Mouse (Mus musculus) layer of hippocampus, adult 11-12 months (tissue): ENCODE results near the gene Gm28539.

ENCODE experiments used
- DNase-seq: peaks from one replicate; pipeline ENCODE4 v3.0.0; 2022; ENCODE audit warnings: low spot score

Gene Gm28539

DNA sequence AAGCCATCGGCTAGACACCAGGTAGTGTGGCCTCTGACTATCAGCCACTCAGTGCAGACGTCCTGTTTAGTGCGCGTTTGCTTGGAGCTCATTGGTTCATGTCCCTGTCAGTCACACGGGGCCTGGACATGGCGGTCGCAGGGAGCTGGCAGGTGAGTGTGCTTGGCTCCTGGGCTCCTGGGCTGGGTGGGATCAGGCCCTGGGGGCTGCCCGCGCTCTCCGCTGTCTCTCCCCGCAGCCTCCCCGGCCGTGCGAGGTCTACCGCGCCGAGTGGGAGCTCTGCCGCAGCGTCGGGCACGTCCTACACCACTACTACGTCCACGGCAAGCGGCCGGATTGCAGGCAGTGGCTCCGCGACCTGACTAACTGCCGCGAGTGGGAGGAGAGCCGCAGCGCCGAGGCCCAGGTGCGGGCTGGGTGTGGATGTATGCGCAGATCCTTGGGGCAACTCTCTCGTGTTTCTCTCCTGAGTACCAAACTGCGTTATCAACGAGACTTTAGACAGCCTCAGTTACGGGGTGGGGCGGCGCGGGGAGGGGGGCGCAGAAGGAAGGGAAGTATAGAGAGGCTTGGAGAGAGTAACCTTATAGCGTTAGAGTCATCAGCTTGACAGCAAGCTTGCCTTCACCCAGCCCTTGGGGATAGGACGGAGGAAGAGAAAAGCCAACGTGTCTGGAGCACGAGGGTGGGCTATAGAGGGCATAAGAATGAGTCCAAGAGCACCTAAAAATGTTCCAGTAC, at the start of gene Gm28539, which contains the start of gene 2510002D24Rik:
Gene Gm28539 (plus strand): TSS at position 117 of the 741 bp plus-strand sequence.
Gene 2510002D24Rik (plus strand): TSS at position 111 of the 741 bp plus-strand sequence.
- DNase-seq = peak; percentile 95

GRCm38 (mm10) chr16:18786652-18787051, 49.7 kb upstream of the Gm28539 start:
- DNase-seq = no peak

GRCm38 (mm10) chr16:18788627-18789406, 47.6 kb upstream of the Gm28539 start:
- no peak for DNase-seq

DNA sequence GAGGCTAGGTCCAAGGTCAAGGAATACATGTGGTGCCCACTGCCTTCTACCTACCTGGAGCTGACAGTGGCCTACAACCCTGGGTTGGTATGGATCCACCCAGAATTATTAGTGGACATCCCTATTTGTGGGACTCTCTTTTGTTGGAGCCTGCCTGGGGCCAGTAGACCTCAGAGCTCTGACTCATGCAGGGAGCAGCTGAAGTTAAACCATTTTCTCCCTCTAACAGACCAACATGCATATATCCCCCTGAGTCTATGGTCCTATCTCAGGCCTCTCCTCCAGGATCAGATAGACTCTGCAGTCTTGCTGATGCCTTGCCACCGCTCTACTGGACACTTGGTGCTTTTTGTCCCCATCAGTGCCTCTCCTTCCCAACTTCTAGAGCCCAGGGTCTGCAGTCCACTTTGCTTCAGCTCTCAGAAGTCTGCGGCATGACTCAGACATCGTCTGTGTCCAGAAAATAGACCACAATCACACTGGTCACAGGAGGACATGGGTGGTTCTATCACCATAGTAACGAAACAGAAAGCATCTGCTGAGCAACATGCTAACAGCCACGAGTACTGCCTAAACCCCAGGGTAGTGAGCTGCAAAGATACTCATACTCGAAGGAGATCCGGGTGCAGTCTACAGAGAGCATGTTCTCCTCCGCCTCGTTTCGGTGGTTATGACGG, 41.0 kb upstream of the Gm28539 start:
- DNase-seq = no peak

- no peak for DNase-seq
These were observed 39.7 kb upstream of the Gm28539 start for GRCm38 (mm10) chr16:18796645-18797044.

DNA sequence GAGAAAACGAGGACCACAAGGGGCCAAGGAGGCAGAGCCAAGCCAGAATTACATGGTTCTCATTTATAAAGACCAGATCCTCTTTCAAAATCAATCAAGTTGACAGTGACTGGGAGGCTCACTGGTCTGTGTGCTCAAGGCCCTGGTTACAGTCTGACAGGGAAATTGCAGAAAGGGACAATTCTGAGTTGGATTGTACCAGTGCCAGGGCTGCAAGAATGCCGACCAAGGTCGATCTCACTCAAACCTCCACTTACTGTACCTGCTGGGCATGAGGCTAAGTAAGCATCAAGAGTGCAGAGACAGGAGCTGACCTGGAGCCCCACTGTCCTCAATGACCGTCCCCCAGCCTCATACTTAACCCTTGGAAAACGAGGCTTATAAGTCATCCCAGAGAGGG, 38.2 kb upstream of the Gm28539 start:
- DNase-seq = no peak

GRCm38 (mm10) chr16:18798841-18799240, 37.5 kb upstream of the Gm28539 start:
- peak; percentile 70 for DNase-seq

- no peak for DNase-seq
These were observed 30.6 kb upstream of the Gm28539 start for GRCm38 (mm10) chr16:18805746-18806145.

DNA sequence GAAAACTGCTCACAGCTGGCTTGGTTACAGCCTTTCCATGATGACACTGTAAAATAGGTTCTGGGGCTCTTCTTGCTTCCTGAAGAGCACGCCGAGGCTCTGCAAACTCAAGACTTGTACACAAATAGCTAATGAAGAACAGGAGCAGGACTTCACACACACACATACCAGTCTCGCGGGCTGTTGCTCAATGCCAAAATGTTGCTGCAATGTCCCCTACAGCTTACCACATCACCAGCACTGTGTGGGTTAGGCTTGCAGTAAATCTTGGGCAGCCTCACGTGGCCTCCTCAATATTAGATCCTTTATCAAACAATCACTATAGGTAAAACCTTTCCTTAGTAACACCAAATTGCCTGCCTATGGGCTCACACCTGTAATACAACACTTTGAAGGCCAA, 27.4 kb upstream of the Gm28539 start:
- DNase-seq = no peak

DNA sequence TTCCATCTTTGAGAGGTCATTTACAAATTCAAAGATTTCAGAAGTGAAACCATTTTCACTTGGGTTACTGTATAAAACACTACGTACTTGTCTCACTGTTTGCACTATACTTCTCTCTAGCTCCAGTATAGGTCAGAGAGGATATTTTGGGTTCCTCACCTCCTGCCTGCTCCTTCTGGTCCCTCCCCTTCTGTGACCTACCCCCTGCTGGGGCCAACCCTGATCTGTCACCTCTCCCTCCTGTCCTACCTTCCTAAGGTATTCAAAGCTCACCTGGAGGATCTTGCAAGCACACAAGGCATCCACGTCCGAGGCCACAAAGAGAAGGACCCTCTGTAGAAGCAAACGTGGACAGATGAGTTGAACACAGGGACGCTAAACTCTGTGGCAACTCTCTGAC, 25.4 kb upstream of the Gm28539 start:
- DNase-seq = no peak

DNA sequence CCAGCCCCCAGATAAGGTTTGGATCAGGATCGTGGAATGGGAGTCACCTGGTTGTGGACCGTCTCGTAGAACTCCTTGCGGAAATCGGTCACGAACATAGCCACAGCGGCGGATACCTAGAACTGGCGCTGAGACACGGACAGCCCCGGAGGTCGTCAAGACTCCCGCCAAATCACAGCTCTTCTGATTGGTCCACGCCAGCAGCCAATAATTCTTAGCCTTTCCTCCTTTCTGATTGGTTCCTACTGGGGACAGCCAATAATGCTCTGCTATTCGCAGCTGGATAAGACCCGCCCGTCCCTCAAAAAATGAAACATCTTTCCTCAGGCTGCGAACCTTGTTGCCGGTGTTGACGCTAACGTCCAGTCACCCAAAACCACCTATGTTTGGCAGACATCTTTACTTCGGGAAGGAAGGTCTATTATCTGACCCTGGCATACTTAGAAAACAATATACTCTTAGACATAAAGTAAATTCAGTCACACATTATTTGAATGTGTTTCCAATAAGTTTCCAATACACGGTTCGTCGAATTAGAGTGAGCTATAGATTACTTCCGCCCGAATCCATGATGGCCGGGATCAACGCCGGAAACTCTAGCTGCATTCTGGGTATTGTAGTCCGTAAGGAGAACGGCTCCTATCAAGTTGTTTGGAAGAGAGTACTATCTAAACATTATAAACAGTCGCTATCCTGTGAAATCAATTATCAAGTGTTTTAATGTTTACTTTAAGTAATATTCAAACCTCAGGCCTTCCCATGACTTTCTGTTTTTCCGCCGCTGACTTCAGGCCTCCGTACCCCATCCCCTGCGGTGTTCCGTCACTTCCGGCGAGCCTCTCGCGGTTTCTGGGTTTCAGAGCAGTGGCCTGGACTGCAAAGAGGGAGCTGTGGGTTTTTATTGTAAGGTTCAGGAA, 24.7 kb upstream of the Gm28539 start, which contains the start of the genes Ufd1 and Cdc45:
Gene Ufd1 (plus strand): TSS at position 312 of the 917 bp plus-strand sequence.
Gene Cdc45 (minus strand): TSS at position 520 of the 917 bp plus-strand sequence.
- peak; percentile 89 for DNase-seq

- no peak for DNase-seq
These were observed 23.9 kb upstream of the Gm28539 start for GRCm38 (mm10) chr16:18812385-18812910.

GRCm38 (mm10) chr16:18822356-18822755, 14.0 kb upstream of the Gm28539 start:
- DNase-seq = no peak

DNA sequence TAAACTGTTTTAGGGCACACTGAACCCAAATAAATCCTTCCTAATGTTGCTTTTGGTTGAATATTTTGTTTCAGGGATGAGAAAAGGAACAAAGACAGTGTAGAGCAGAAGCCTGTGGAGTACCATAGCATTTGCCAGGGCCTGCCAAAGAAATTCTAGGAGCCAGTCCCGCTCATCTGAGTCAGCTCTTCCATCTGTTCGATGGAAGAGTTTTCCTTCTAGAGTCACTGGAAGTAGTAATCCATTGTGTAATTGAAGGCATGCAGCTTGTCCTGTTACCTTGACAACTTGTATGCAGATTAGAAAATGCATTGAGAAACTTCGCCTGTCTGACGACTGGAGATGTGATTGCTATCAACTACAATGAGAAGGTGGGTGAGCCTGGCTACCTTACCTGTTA, 13.5 kb upstream of the Gm28539 start:
- DNase-seq = peak; percentile 48

DNA sequence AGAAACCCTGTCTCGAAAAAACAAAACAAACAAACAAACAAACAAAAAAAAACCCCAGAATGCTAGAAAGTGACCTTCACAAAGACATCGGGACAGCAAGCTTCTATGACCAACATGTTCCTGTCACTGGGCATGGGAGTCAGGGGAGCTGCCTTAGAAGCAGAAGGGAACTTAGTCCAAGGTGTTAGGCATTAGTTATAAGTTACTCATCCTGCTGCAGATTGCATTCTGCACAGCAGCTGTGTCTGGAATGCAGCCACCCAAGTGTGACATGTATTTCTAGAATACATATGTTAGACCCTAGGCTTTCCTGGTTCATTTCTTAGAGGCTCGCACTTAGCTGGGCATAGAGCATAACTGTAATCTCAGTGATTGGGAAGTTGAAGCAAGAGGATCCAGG, 7.8 kb upstream of the Gm28539 start:
- no peak for DNase-seq

GRCm38 (mm10) chr16:18829102-18829501, 7.3 kb upstream of the Gm28539 start:
- no peak for DNase-seq

GRCm38 (mm10) chr16:18833486-18833885, 2.9 kb upstream of the Gm28539 start:
- no peak for DNase-seq

DNA sequence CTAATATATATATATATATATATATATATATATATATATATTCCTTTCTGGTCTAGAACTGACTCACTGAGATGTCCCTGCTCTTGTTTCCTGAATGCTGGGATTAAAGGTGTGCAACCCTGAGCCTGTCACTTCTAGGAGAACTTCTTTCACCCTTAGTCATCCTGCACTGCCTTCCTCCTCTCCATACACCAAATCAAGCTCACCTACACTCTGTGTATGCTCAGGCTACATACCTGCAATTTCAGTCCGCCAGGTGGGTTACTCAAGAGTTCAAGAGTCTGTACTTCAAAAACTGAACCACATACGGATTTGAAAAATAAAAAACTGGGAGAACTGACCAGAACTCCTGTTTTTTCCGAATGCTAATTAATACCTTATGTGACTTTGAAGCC, 314 bp upstream of the Gm28539 start:
- no peak for DNase-seq

GRCm38 (mm10) chr16:18838346-18838745, 2.0 kb downstream of the Gm28539 start:
- DNase-seq = no peak

GRCm38 (mm10) chr16:18846301-18846820, 10.0 kb downstream of the Gm28539 start:
- DNase-seq = no peak
